Mouse (Mus musculus) T-helper 2 cell (primary cell): ENCODE results near the gene H2-Oa.
"Not testable (repeated sequence)": the region's sequence is repeated elsewhere in the genome, so short reads cannot be mapped to it uniquely, and the experiment has no call there.

ENCODE experiments used
- in situ Hi-C: fragments of 300-600 bp; cut with MboI, MseI; formaldehyde crosslinking; loops from one replicate; pipeline ENCODE4 v1.15.1; 2025; ENCODE audit warnings: high pct_unique_total_duplicates

H2-Oa gene

GRCm38 (mm10) chr17:34143033-34143432 lies 50.9 kb downstream of the H2-Oa start, which contains the start of gene H2-DMb2:
Gene H2-DMb2, plus strand, starts transcription at chr17:34143307.
- in situ Hi-C loops: no loop called here

- in situ Hi-C loops: no loop called here
These were observed 51.3 kb downstream of the H2-Oa start for GRCm38 (mm10) chr17:34143461-34143860.

DNA sequence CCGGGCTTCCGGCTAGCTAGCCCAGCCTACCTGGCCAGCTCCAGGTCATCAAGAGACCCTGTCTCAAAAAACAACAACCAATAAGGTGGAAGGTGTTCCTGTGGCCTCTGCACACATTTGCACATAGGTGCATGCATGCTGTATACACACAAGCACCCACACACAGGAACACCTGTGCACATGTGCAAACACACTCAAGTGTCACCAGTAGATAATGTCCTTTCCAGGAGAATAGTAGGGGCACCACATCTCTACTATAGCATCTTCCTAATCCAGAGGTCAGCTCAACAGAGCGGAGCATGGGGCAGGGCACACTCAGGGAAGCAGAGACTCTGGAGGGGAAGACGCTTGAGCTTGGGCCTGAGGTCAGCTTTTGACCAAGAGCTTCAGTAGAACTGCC lies 52.1 kb downstream of the H2-Oa start:
- in situ Hi-C loops: not testable (repeated sequence)
